Mouse (Mus musculus): ENCODE data around the gene Try4. TPM values are rescaled to one million over a fixed set of nuclear protein-coding genes. Genes with fewer than 3 reads are reported as not detected.

The Try4 gene
- polyA plus RNA-seq, 1 experiment from 2014 or later: not detected

Other genes starting within 250 kb of the Try4 start
- not detected in 2 replicates for gene Try5, start 14.6 kb downstream of the Try4 start, polyA plus RNA-seq (2014; fragmentation: Nextera tagmentation; extraction: Ambion mirVana)
- not detected in 2 replicates for gene Try10, start 51.8 kb downstream of the Try4 start, polyA plus RNA-seq (2014; fragmentation: Nextera tagmentation; extraction: Ambion mirVana)
- not detected in 2 replicates for gene Prss3, start 75.4 kb downstream of the Try4 start, polyA plus RNA-seq (2014; fragmentation: Nextera tagmentation; extraction: Ambion mirVana)
- not detected in 2 replicates for gene Gm5771, start 90.1 kb downstream of the Try4 start, polyA plus RNA-seq (2014; fragmentation: Nextera tagmentation; extraction: Ambion mirVana)
- gene Gm10334, start 143.9 kb downstream of the Try4 start, polyA plus RNA-seq (2014; fragmentation: Nextera tagmentation; extraction: Ambion mirVana): not detected in 2 replicates
- not detected in 2 replicates for gene Prss1, start 156.7 kb downstream of the Try4 start, polyA plus RNA-seq (2014; fragmentation: Nextera tagmentation; extraction: Ambion mirVana)
- not detected in 2 replicates for gene Prss2, start 219.5 kb downstream of the Try4 start, polyA plus RNA-seq (2014; fragmentation: Nextera tagmentation; extraction: Ambion mirVana)

All from midbrain, embryonic 11.5 days (tissue).